Mouse (Mus musculus): ENCODE measurements around the gene Bud31.
A peak's percentile ranks its signal among the peaks of the same experiment; 100 is the strongest.
"Not testable (repeated sequence)": the region's sequence is repeated elsewhere in the genome, so short reads cannot be mapped to it uniquely, and the experiment has no call there.

Bud31 gene

GRCm38 (mm10) chr5:145139571-145140519 lies at the start of gene Bud31, which contains the start of gene Pdap1:
Gene Bud31, plus strand, starts transcription at chr5:145140362.
Gene Pdap1, minus strand, starts transcription at chr5:145140238.
- DNase-seq (ENCODE audit: low read depth, low spot score), result peak; percentile 93

GRCm38 (mm10) chr5:145096195-145096594 lies 44.0 kb upstream of the Bud31 start:
- peak; percentile 38 for DNase-seq (ENCODE audit: low read depth, low spot score)

- no peak for DNase-seq (ENCODE audit: low read depth, low spot score)
Measured at GRCm38 (mm10) chr5:145098340-145098821, 41.8 kb upstream of the Bud31 start.

GRCm38 (mm10) chr5:145100960-145101359 lies 39.2 kb upstream of the Bud31 start:
- no peak for DNase-seq (ENCODE audit: low read depth, low spot score)

- DNase-seq (ENCODE audit: low read depth, low spot score), result not testable (repeated sequence)
Measured at GRCm38 (mm10) chr5:145101451-145101850, 38.7 kb upstream of the Bud31 start.

GRCm38 (mm10) chr5:145102706-145103105 lies 37.5 kb upstream of the Bud31 start:
- DNase-seq (ENCODE audit: low read depth, low spot score), result no peak

- no peak for DNase-seq (ENCODE audit: low read depth, low spot score)
Measured at GRCm38 (mm10) chr5:145104328-145104727, 35.8 kb upstream of the Bud31 start.

- no peak for DNase-seq (ENCODE audit: low read depth, low spot score)
Measured at GRCm38 (mm10) chr5:145105694-145106275, 34.4 kb upstream of the Bud31 start.

- DNase-seq (ENCODE audit: low read depth, low spot score), result no peak
Measured at GRCm38 (mm10) chr5:145110401-145110800, 29.8 kb upstream of the Bud31 start.

- DNase-seq (ENCODE audit: low read depth, low spot score), result no peak
Measured at GRCm38 (mm10) chr5:145112566-145112965, 27.6 kb upstream of the Bud31 start.

GRCm38 (mm10) chr5:145113416-145113815 lies 26.7 kb upstream of the Bud31 start:
- no peak for DNase-seq (ENCODE audit: low read depth, low spot score)

- DNase-seq (ENCODE audit: low read depth, low spot score), result peak; percentile 85
Measured at GRCm38 (mm10) chr5:145114071-145114605, 26.0 kb upstream of the Bud31 start, which contains the start of gene Arpc1b. Gene Arpc1b, plus strand, starts transcription at chr5:145114215.

- DNase-seq (ENCODE audit: low read depth, low spot score), result peak; percentile 59
Measured at GRCm38 (mm10) chr5:145114606-145115473, 25.3 kb upstream of the Bud31 start.

- no peak for DNase-seq (ENCODE audit: low read depth, low spot score)
Measured at GRCm38 (mm10) chr5:145115736-145116135, 24.4 kb upstream of the Bud31 start.

GRCm38 (mm10) chr5:145116316-145116715 lies 23.8 kb upstream of the Bud31 start:
- DNase-seq (ENCODE audit: low read depth, low spot score), result peak; percentile 60

GRCm38 (mm10) chr5:145116916-145117315 lies 23.2 kb upstream of the Bud31 start:
- peak; percentile 92 for DNase-seq (ENCODE audit: low read depth, low spot score)

GRCm38 (mm10) chr5:145118005-145118404 lies 22.2 kb upstream of the Bud31 start:
- no peak for DNase-seq (ENCODE audit: low read depth, low spot score)

GRCm38 (mm10) chr5:145118461-145118860 lies 21.7 kb upstream of the Bud31 start:
- DNase-seq (ENCODE audit: low read depth, low spot score), result no peak

GRCm38 (mm10) chr5:145119385-145119784 lies 20.8 kb upstream of the Bud31 start:
- DNase-seq (ENCODE audit: low read depth, low spot score), result peak; percentile 74

GRCm38 (mm10) chr5:145120921-145121320 lies 19.2 kb upstream of the Bud31 start:
- no peak for DNase-seq (ENCODE audit: low read depth, low spot score)

GRCm38 (mm10) chr5:145123396-145123795 lies 16.8 kb upstream of the Bud31 start:
- DNase-seq (ENCODE audit: low read depth, low spot score), result no peak

Data from R1 (cell line).